Mouse (Mus musculus) cerebellum, adult 9-10 months (tissue): Measurements from ENCODE around the gene Rap1b.

Experiments
- DNase-seq: peaks from one replicate; pipeline ENCODE4 v3.0.0; 2022

Rap1b gene

DNA sequence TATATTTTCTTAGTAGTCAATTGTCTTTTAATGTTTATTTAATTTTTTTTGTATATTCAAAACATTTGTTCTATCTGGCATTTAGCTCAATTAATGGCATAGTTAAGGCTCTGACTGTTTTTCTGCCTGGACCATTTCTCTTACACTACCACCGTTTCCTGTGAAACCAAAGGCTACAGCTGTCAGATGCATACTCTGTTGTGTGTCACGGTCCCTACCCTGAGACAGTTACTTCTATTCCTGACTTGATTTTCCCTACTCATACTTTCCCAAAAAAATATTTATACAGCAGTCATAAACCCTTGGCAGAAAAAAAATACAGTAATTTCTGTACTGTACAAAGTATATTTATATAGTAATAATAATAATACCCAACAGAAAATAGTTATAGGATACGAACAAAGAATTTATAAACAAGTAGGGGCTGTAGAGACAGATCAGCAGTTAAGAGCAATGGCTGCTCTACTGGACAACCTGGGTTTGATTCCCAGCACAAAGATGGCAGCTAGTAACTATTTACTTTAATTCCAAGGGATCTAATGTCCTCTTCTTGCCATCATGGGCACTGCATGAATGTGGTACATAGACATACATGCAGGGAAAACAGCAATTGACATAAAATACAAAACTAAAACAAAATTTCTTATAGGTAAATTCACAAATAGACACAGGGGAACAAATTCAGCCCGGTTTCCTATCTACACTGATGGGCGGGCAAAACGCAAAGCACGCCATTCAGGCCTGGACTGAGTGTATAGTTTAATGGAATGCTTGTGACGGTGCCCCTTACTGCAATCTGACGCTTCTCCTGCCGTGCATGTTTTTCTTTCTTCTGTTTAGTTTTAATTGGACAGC, 78.3 kb downstream of the Rap1b start:
- DNase-seq, result no peak

DNA sequence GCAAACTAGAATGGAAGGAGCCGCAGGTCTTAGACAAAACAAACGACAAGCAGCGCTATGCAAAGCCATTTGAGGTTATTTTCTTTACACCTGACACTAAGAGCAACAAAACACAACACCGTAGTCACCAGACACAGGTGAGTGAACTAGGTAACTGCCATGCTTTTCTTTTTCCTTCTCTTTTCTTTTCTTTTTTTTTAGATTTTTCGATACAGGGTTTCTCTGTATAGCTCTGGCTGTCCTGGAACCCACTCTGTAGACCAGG, 79.0 kb downstream of the Rap1b start:
- no peak for DNase-seq

DNA sequence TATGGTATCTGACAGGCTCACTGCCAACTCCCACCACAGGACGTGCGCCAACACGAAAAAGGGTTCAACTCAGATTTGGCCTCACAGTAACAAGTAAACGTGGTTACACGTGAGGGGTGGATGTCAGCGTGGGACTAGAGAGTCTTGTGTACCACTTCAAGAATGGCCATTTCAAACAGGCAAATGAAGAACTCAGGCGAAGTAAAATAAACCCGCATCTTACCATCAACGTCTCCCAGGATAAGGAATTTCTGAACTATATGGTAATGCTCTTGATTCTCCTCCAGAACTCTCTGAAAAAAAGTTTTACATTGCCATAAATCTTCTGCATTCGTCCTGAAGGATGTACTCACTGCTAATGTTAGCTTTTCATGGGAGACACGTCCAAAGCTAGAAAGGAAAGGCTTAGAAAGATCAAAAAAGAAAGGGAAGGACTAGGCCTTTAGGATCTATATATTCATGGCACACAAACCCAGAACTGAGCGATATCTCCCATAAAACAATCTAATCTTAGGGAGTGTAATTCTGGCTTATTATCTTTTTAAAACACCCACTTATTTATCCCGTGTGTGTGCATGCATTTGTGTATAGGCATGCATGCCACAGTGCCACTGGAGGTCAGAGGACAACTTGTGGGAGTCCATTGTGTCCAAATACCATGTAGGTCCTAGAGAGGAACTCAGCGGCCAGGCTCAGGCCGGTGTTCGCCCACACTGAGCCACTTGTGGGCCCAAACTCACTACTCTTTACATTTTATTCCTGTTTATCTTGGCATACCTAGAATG, 79.5 kb downstream of the Rap1b start:
- no peak for DNase-seq

DNA sequence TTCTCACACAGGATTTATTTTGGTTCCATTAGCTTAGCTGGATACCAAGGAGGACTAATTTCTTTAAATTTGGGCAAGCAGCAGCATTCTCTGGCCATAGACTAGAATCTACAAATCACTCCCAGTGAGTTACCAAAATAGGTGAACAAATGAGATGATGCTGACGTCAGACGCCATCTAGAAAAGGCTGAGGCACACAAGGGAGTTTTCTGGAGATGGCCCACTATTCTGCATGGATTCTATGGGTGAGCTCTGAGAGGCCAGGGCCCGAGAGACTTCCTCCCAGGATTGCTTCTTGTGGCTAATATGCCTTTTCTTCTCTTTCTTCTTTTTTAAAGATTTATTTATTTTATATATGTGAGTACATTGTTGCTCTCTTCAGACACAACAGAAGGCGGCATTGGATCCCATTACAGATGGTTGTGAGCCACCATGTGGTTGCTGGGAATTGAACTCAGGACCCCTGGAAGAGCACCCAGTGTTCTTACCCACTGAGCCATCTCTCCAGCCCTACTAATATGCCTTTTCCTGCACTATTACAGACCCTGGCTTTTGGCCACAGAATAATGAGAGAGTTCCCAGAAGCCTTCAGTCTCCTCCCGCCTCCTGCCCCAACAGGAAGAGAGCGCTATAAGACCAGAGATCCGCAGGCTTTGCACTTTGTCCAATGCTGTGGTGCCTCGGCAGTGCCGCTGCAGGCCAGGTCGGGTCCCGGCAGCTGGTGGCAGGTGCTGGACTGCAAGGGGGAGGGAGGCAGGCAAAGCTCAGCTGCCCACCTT, 80.5 kb downstream of the Rap1b start:
- DNase-seq, result no peak

DNA sequence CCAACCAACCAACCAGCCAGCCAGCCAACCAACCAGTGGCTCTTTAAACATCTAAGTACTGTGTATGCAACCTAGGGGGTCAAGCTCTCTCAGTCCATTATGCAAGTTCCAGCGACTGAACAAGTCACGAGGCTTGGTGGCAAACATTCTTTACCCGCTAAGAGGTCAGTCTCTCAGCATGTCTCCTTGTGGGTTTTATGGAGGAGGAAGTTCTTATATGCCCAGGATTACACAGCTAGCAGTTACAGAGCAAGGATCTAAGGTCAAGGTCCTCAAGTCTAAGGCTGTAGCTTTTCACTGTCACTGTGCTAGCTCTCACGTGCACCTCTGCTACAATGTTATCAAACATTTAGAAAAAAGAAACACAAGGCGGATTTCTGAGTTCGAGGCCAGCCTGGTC, 81.2 kb downstream of the Rap1b start:
- DNase-seq, result no peak
